Mouse (Mus musculus): ENCODE data around the gene Galnt2.
A peak's percentile ranks its signal among the peaks of the same experiment; 100 is the strongest.

GRCm38 (mm10) chr8:124346852-124347523 is 115.8 kb downstream of the Galnt2 start:
- TF ChIP-seq CTCF (conservative IDR thresholded peaks at IDR 0.05; ENCODE audit: low read length): peak; percentile 91
- no peak for TF ChIP-seq POU5F1 (IDR thresholded peaks at IDR 0.05; ENCODE audit: borderline replicate concordance, low read length)
